Mouse (Mus musculus) midbrain, embryonic 15.5 days (tissue): Measurements from ENCODE around the gene Lamc3. TPM values are rescaled to one million over a fixed set of nuclear protein-coding genes. Genes with fewer than 3 reads are reported as not detected.

Source experiments
- ATAC-seq: fragments of 200-750 bp; cut with Nextera tagmentation; replicated peaks from 2 replicates; pipeline ENCODE4 v1.8.0; 2017; ENCODE audit warnings: moderate TSS enrichment
- H3K27ac ChIP-seq: fragments of 300-500 bp; sonication (generic); 2 replicates; pipeline ENCODE4 v1.5.1; 2015; ENCODE audit warnings: mild to moderate bottlenecking, inconsistent platforms
- H3K27me3 ChIP-seq: fragments of 300-500 bp; sonication (generic); replicated peaks from 2 replicates; pipeline ENCODE4 v1.6.1; 2015; ENCODE audit warnings: inconsistent platforms
- H3K36me3 ChIP-seq: fragments of 300-500 bp; sonication (generic); replicated peaks from 2 replicates; pipeline ENCODE4 v1.6.1; 2015; ENCODE audit warnings: inconsistent platforms
- H3K4me1 ChIP-seq: fragments of 300-500 bp; sonication (generic); 2 replicates; pipeline ENCODE4 v1.6.1; 2015; ENCODE audit warnings: inconsistent platforms
- H3K4me2 ChIP-seq: fragments of 300-500 bp; sonication (generic); 2 replicates; pipeline ENCODE4 v1.6.1; 2015; ENCODE audit warnings: inconsistent platforms, mild to moderate bottlenecking, moderate library complexity
- H3K4me3 ChIP-seq: fragments of 300-500 bp; sonication (generic); 2 replicates; pipeline ENCODE4 v1.5.1; 2015; ENCODE audit warnings: mild to moderate bottlenecking, inconsistent platforms
- H3K9ac ChIP-seq: fragments of 300-500 bp; sonication (generic); 2 replicates; pipeline ENCODE4 v1.6.1; 2015; ENCODE audit warnings: mild to moderate bottlenecking, inconsistent platforms
- H3K9me3 ChIP-seq: fragments of 300-500 bp; sonication (generic); 2 replicates; pipeline ENCODE4 v1.6.1; 2016; ENCODE audit warnings: inconsistent platforms
- WGBS: fragments of 180-500 bp; shearing (Covaris S2); methylation state at CpG from one replicate; pipeline ENCODE4 v1.1.7; 2015; ENCODE audit warnings: mixed read lengths; 5-methylcytosine and 5-hydroxymethylcytosine counted together
- polyA plus RNA-seq: library from polyadenylated mRNA; unstranded; fragments of >200 nt; fragmentation: Nextera tagmentation; extraction: Ambion mirVana; gene quantifications from 2 replicates; pipeline ENCODE4 v1.2.1, GENCODE M21; 2015

Lamc3 gene
- polyA plus RNA-seq, 1 experiment from 2014 or later = 6.2 TPM

DNA sequence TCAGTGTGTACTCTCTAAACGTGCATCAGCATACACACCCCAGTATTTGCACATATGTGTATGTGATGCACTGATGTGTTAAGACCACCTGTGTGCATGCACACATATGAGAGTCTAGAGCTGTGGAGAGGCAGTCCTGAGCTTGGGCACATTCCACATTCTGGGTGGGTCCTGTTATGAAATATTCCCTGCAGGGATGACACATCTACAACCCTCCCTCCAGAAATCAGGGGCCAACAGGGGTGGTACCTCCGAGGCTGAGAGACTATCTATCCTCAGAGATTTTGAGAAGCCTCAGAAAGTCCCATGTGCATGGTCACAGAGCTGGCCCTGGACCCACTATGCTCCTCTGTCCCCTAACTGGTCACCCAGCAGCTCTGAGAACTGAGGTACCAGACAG is 58.5 kb downstream of the Lamc3 start:
- ATAC-seq = no peak
- 67% methylated on average over 2 of the region's 2 CpGs for WGBS
- H3K4me1 ChIP-seq = peaks cover 11% of the 10 kb centered on the region; the same call in 1 of the 2 replicates

DNA sequence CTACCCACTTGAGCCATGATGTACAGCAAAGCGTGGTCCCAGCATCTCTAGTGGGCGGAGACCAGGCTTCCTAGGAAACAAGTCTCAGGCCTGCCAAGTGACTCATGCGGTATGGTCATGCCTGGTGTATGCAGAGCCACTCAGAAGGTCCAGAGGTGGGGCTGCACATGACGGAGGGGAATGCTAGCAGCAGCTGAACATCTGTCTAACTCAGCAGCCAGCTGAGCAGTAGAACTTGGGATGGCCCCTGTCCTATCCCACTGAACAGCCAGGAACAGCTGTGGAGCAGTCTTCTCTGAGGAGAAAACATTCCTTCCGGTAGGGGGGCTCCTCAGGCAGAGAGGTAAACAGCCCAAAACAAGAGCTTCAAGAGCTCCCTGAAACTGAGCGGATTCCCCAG is 61.3 kb downstream of the Lamc3 start:
- Histone ChIP-seq H3K36me3 (no peaks in the 10 kb centered on the region), H3K9me3 (no peaks in the 10 kb centered on the region), H3K4me1 (peaks cover 34% of the 10 kb centered on the region; the same call in 1 of the 2 replicates), H3K27ac (no peak overlapping the region), H3K4me2 (no peak overlapping the region), H3K27me3 (peaks cover 3% of the 10 kb centered on the region; the same call in 1 of the 2 replicates), H3K9ac (no peak overlapping the region), H3K4me3 (no peak overlapping the region)
- no peak for ATAC-seq
- 82% methylated on average over 6 of the region's 6 CpGs for WGBS

More for the DNA sequence above, 58.5 kb downstream of the Lamc3 start:
- no peak overlapping the region for H3K4me2 ChIP-seq
- no peak overlapping the region for H3K9ac ChIP-seq
- H3K9me3 ChIP-seq = no peaks in the 10 kb centered on the region
- H3K36me3 ChIP-seq = no peaks in the 10 kb centered on the region
- H3K4me3 ChIP-seq = no peak overlapping the region
- H3K27me3 ChIP-seq = peaks cover 3% of the 10 kb centered on the region; the same call in 1 of the 2 replicates
- no peak overlapping the region for H3K27ac ChIP-seq

DNA sequence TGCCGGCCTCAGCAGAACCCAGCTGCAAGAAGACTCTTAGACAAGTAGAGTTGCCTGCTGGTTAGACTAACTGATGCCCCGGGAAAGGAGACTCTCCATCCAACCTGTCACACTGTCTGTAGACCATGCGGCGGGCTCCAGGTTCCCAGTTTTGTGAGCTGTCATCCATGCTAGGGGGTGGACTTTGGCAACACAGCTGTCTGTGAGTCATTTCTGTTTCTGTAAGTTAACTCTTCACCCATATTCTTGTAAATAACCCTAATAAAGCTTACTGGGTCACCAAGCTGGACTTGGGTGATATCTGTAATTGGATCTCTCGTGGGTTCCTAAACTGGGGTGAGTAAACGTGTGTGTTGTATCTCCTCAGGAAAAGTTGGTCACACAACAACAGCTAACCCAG is 61.7 kb downstream of the Lamc3 start:
- H3K4me3 ChIP-seq = no peak overlapping the region
- H3K27ac ChIP-seq = no peak overlapping the region
- H3K36me3 ChIP-seq = no peaks in the 10 kb centered on the region
- no peak overlapping the region for H3K4me2 ChIP-seq
- no peak overlapping the region for H3K9ac ChIP-seq
- peaks cover 3% of the 10 kb centered on the region; the same call in 1 of the 2 replicates for H3K27me3 ChIP-seq
- no peaks in the 10 kb centered on the region for H3K9me3 ChIP-seq
- ATAC-seq = no peak
- H3K4me1 ChIP-seq = peaks cover 34% of the 10 kb centered on the region; the same call in 1 of the 2 replicates
- 72% methylated on average over 6 of the region's 6 CpGs for WGBS

DNA sequence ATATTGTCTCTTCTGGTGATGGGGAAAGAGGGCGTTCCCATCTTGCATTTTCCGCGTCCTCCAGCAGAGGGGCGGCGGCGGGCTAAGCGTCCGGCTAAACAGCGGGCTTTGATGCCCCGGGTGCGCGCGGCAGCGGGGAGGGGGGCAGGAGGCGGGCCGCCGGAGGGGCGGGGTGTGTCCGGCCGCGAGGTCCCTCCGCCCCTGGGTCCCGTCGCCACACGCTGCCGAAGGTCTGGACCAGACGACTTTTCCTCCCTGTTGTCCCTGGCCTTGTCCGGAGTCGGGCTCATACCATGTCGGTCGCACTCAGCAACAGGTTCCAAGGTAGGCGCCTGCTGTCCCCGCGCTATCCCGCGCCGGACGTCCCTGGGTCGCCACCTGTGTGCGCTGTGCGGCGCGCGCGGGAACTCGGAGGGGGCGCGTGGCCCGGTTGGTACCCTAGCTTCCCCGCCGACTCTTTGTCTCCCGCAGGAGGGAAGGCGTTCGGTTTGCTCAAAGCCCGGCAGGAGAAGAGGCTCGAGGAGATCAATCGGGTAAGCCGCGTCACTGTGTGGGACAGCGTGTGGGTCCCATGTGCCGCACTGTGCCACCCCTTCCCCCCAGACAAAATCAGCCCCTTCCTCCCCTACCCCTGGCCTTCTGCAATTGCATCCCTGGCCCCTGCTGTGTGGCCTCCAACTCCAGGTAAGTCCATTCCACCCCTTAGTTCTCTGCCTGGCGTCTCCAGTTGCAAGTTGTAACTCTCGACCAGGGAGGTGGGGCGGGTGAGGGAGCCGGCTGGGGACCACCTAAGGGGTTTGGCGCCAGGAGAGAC is 63.2 kb downstream of the Lamc3 start, which contains the start of gene Aif1l:
Gene Aif1l, plus strand, starts transcription at position 82 of the 814 bp plus-strand sequence.
- Histone ChIP-seq H3K4me2 (peak within 1 kb of the TSS; percentile 97), H3K4me1 (peaks cover 34% of the 10 kb centered on the region; the same call in 1 of the 2 replicates), H3K27me3 (peaks cover 3% of the 10 kb centered on the region; the same call in 1 of the 2 replicates), H3K36me3 (no peaks in the 10 kb centered on the region), H3K9me3 (no peaks in the 10 kb centered on the region), H3K27ac (no peak within 1 kb of the TSS), H3K9ac (peak within 1 kb of the TSS; percentile 64), H3K4me3 (peak within 1 kb of the TSS; percentile 64)
- peak; percentile 65 for ATAC-seq
- under 1% methylated on average over 66 of the region's 66 CpGs for WGBS

DNA sequence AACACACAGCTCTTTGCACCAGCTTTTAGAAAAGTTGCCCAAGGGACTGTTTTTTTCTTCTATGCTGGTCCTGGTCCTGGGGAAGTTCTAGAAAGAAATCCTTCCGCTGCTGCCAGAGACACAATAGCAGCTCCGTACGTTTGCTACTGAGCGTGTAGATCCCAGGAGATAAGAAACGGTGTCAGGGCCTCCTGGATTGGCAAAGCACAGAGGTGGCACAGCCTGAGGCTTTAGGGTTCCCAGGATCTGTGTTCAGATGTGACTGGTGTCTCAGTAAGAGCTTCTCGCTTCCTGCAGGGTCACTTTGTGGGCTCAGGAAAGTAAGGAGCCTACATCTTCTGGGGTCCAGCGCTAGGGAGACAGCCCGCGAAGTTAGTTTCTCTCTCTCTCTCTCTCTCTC is 63.9 kb downstream of the Lamc3 start:
- Histone ChIP-seq H3K9ac (peak overlapping the region; percentile 64; the same call in 1 of the 2 replicates), H3K36me3 (no peaks in the 10 kb centered on the region), H3K4me3 (peak overlapping the region; percentile 64), H3K27ac (no peak overlapping the region), H3K4me2 (peak overlapping the region; percentile 97), H3K9me3 (no peaks in the 10 kb centered on the region), H3K27me3 (peaks cover 3% of the 10 kb centered on the region; the same call in 1 of the 2 replicates), H3K4me1 (peaks cover 34% of the 10 kb centered on the region; the same call in 1 of the 2 replicates)
- ATAC-seq = no peak
- 24% methylated on average over 9 of the region's 9 CpGs for whole genome bisulfite sequencing

DNA sequence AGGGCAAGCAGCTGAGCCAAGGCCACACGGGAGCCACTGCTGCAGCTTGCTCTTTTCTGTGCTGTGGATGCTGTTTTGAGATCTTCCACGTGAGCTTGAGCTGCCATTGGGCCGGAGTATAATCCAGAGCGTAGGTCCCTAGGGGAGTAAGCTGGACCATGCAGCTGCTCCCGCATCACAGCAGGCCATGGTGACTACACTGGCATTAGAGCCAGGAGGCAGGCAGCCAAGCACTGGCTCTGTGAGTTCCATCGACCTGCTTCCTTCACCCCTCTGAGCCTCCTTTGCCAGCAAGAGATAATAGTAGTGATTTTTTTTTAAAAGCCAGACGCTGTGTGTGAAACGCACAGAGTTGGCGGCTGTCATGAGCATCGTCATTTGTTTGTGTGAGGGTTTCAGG is 65.1 kb downstream of the Lamc3 start:
- WGBS = 74% methylated on average over 10 of the region's 10 CpGs
- Histone ChIP-seq H3K27ac (no peak overlapping the region), H3K27me3 (peaks cover 3% of the 10 kb centered on the region; the same call in 1 of the 2 replicates), H3K36me3 (no peaks in the 10 kb centered on the region), H3K4me1 (peaks cover 34% of the 10 kb centered on the region; the same call in 1 of the 2 replicates), H3K9me3 (no peaks in the 10 kb centered on the region), H3K9ac (no peak overlapping the region), H3K4me2 (0 out of 2 replicates have a peak overlapping the region, but pooled peaks have one; percentile 97), H3K4me3 (no peak overlapping the region)
- no peak for ATAC-seq

DNA sequence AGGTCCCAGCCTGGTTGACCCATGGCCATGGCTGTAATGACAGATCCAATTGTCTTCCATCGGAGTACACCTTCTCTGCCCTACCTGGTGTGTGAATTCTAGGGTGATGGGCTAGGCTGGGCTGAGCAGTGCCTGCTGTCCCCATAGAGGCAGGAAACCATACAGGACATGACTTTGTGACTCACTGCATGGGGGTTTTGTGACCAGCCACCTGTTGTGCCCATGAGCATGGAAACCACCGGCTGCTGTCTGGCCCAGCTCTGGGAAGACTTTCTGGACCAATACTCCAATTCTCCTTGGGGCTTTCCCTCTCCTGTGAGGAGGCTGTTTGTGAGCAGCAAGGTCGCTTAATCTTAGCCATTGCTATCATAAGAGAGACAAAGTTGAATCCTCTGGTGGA is 65.6 kb downstream of the Lamc3 start:
- Histone ChIP-seq H3K4me3 (no peak overlapping the region), H3K9ac (no peak overlapping the region), H3K27me3 (peaks cover 3% of the 10 kb centered on the region; the same call in 1 of the 2 replicates), H3K9me3 (no peaks in the 10 kb centered on the region), H3K4me1 (peaks cover 34% of the 10 kb centered on the region; the same call in 1 of the 2 replicates), H3K27ac (no peak overlapping the region), H3K36me3 (no peaks in the 10 kb centered on the region), H3K4me2 (no peak overlapping the region)
- ATAC-seq = no peak
- WGBS = 86% methylated on average over 3 of the region's 3 CpGs

DNA sequence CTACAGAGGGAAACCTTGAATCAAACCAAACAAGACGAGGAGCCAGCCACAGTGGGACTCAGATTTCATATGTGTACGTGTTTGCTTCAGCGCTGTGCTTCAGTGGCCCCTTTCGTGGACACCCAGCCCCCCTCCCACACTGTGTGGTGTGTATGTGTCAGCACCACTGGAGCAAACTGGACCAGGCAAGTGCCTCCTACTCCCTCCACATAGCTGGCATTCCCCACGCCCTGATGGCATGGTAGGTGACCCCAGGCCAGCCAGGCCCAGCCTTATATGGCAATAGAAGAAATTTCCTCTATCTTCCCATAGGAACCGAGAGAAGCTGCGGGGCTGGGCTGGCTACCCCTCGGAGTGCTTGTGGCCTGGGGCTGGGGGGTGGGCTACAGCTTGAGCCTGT is 66.6 kb downstream of the Lamc3 start:
- Histone ChIP-seq H3K4me3 (no peak overlapping the region), H3K4me2 (no peak overlapping the region), H3K9me3 (no peaks in the 10 kb centered on the region), H3K36me3 (no peaks in the 10 kb centered on the region), H3K27me3 (peaks cover 3% of the 10 kb centered on the region; the same call in 1 of the 2 replicates), H3K4me1 (peaks cover 34% of the 10 kb centered on the region; the same call in 1 of the 2 replicates), H3K9ac (no peak overlapping the region), H3K27ac (no peak overlapping the region)
- WGBS = 94% methylated on average over 8 of the region's 8 CpGs
- ATAC-seq = no peak

DNA sequence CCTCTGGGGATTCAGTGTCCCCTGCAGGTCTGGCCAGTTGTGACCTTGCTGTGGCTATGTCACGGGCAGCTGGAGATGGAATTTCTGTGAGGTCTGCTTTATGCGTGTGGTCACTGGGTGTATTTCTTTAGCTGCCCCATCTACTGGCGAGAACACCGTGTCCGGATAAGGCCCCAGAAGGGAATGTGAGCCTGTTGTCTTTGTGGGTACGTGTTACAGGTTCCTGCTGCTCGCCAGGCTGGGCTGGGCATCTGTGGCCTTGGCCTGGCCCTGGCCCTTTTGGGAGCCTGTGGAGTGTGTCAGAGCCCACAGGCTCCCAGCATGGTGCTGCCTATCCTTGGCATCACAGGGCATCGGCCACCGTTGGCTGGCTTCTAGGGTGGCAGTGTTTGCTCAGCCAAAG is 67.7 kb downstream of the Lamc3 start:
- no peak overlapping the region for H3K27ac ChIP-seq
- no peak overlapping the region for H3K9ac ChIP-seq
- no peak overlapping the region for H3K4me3 ChIP-seq
- no peaks in the 10 kb centered on the region for H3K27me3 ChIP-seq
- no peaks in the 10 kb centered on the region for H3K36me3 ChIP-seq
- WGBS = 88% methylated on average over 9 of the region's 9 CpGs
- H3K4me2 ChIP-seq = no peak overlapping the region
- ATAC-seq = no peak
- H3K4me1 ChIP-seq = peaks cover 29% of the 10 kb centered on the region; the same call in 1 of the 2 replicates
- no peaks in the 10 kb centered on the region for H3K9me3 ChIP-seq

DNA sequence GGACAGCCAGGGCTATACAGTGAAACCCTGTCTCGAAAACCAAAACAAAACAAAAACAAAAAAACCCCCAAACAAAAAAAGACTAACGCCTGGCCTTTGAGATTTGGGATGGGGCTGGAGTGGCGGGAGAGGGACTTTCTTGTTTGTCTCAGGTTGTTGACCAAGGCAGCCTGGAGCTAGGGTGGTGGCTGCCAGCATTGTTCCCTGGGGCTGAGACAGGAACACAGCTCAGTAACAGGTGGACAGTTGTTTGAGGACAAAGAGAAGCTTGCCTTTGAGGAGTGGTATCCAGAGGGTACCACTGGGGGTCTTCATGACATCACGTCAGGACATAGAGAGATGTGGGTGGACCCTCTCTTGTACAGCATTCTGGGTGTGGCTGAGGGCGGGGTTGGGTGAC is 68.6 kb downstream of the Lamc3 start:
- no peak overlapping the region for H3K4me3 ChIP-seq
- no peak overlapping the region for H3K9ac ChIP-seq
- no peak overlapping the region for H3K4me2 ChIP-seq
- whole genome bisulfite sequencing = 85% methylated on average over 5 of the region's 5 CpGs
- ATAC-seq = no peak
- H3K4me1 ChIP-seq = peaks cover 22% of the 10 kb centered on the region; the same call in 1 of the 2 replicates
- H3K9me3 ChIP-seq = no peaks in the 10 kb centered on the region
- H3K27ac ChIP-seq = no peak overlapping the region
- no peaks in the 10 kb centered on the region for H3K27me3 ChIP-seq
- no peaks in the 10 kb centered on the region for H3K36me3 ChIP-seq

DNA sequence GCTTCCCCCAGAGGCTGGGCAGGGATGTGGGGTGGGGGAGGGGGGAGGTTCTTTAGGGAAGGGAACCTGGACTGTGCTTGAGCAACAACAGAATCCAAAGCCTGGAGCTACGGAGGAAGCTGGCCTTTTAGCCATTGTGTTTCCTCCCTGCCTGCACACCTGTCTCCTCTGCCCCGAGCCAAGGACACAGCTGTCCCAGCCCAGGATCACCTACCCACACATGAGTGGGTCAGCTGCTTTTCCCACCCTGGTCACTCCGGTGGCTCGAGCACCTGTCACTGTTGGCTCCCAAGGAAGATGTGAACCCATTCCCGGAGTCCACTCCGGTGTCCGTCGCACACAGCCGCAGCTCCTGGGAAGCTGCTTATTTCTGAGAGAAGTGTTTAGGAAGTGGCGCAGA is 70.1 kb downstream of the Lamc3 start:
- no peaks in the 10 kb centered on the region for H3K9me3 ChIP-seq

DNA sequence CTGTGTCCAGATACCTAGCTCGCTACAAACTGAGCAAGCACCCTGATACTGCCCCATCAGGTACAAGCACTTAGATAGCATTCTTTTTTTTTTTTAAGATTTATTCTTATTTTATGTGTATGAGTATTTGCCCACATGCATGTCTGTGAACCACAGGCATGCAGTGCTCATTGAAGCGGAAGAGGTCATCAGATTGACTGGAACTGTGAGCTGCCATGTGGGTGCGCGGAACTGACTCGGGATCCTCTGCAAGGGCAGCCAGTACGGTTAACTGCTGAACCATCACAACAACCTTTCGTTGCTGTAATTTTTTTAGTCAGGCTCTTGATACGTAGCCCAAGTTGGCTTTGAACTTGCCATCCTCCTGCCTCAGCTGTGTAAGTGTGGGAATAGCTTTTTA is 73.9 kb downstream of the Lamc3 start:
- Histone ChIP-seq H3K4me1 (0 out of 2 replicates have a peak, but pooled peaks cover 2% of the 10 kb centered on the region), H3K4me2 (no peak overlapping the region), H3K36me3 (no peaks in the 10 kb centered on the region), H3K27me3 (no peaks in the 10 kb centered on the region), H3K27ac (0 out of 2 replicates have a peak overlapping the region, but pooled peaks have one; percentile 74), H3K9me3 (no peaks in the 10 kb centered on the region), H3K4me3 (no peak overlapping the region), H3K9ac (no peak overlapping the region)
- ATAC-seq = no peak
- 96% methylated on average over 8 of the region's 8 CpGs for WGBS

More for the DNA sequence above, 70.1 kb downstream of the Lamc3 start:
- Histone ChIP-seq H3K4me2 (no peak overlapping the region), H3K4me3 (no peak overlapping the region), H3K27ac (no peak overlapping the region), H3K27me3 (no peaks in the 10 kb centered on the region), H3K9ac (no peak overlapping the region), H3K36me3 (no peaks in the 10 kb centered on the region), H3K4me1 (peaks cover 9% of the 10 kb centered on the region; the same call in 1 of the 2 replicates)
- 87% methylated on average over 10 of the region's 10 CpGs for WGBS
- no peak for ATAC-seq
